Mouse (Mus musculus) heart, postnatal 0 days (tissue): Measurements from ENCODE around the gene Rbms3. TPM values are rescaled to one million over a fixed set of nuclear protein-coding genes. Genes with fewer than 3 reads are reported as not detected.
A peak's percentile ranks its signal among the peaks of the same experiment; 100 is the strongest.

Experiments
- ATAC-seq: fragments of 200-750 bp; cut with Nextera tagmentation; 2 replicates; pipeline ENCODE4 v1.8.0; 2017; ENCODE audit warnings: low read depth, moderate number of reproducible peaks, moderate library complexity; ENCODE audit not compliant: insufficient read depth
- DNase-seq: peaks from one replicate; pipeline ENCODE4 v3.0.0-alpha.2; 2016; ENCODE audit warnings: low spot score
- H3K27ac ChIP-seq: fragments of 300-500 bp; sonication (generic); 2 replicates; pipeline ENCODE4 v1.5.1; 2014; ENCODE audit warnings: low read depth, mild to moderate bottlenecking
- H3K27me3 ChIP-seq: fragments of 300-500 bp; sonication (generic); 2 replicates; pipeline ENCODE4 v1.6.1; 2014; ENCODE audit warnings: low read length, mixed read lengths; ENCODE audit not compliant: control insufficient read depth, insufficient read depth
- H3K36me3 ChIP-seq: fragments of 300-500 bp; sonication (generic); replicated peaks from 2 replicates; pipeline ENCODE4 v1.6.1; 2014; ENCODE audit warnings: low read length, mixed read lengths; ENCODE audit not compliant: control insufficient read depth, insufficient read depth
- H3K4me1 ChIP-seq: fragments of 300-500 bp; sonication (generic); 2 replicates; pipeline ENCODE4 v1.6.1; 2014; ENCODE audit warnings: antibody characterized with exemption; ENCODE audit not compliant: control insufficient read depth, insufficient read depth
- H3K4me2 ChIP-seq: fragments of 300-500 bp; sonication (generic); 2 replicates; pipeline ENCODE4 v1.6.1; 2014; ENCODE audit warnings: low read depth, mild to moderate bottlenecking, low read length, moderate library complexity
- H3K4me3 ChIP-seq: fragments of 300-500 bp; sonication (generic); 2 replicates; pipeline ENCODE4 v1.5.1; 2014; ENCODE audit warnings: low read depth, low read length
- H3K9ac ChIP-seq: fragments of 300-500 bp; sonication (generic); replicated peaks from 2 replicates; pipeline ENCODE4 v1.6.1; 2014; ENCODE audit warnings: low read depth, low read length, mixed read lengths
- H3K9me3 ChIP-seq: fragments of 300-500 bp; sonication (generic); replicated peaks from 2 replicates; pipeline ENCODE4 v1.6.1; 2016; ENCODE audit warnings: low read length; ENCODE audit not compliant: control insufficient read depth
- CTCF ChIP-seq: IDR thresholded peaks from 2 replicates; pipeline ENCODE4 v1.5.1; 2016; ENCODE audit warnings: antibody characterized with exemption, control low read depth, low read depth
- EP300 ChIP-seq: IDR thresholded peaks from 2 replicates; pipeline ENCODE4 v1.6.1; 2016; ENCODE audit warnings: antibody characterized with exemption, low read depth
- WGBS: fragments of 180-500 bp; shearing (Covaris S2); extraction: QIAGEN DNeasy Blood & Tissue Kit; methylation state at CpG from one replicate; pipeline ENCODE4 v1.1.7; 2014; 5-methylcytosine and 5-hydroxymethylcytosine counted together
- polyA plus RNA-seq: library from polyadenylated mRNA; unstranded; fragments of >200 nt; fragmentation: Nextera tagmentation; extraction: Ambion mirVana; gene quantifications from 2 replicates; pipeline ENCODE4 v1.2.1, GENCODE M21; 2015
- total RNA-seq: library from RNA; depleted of rRNA; stranded (reverse); fragments of >200 nt; gene quantifications from 2 replicates; pipeline ENCODE4 v1.2.3, GENCODE M21; 2014; ENCODE audit warnings: low replicate concordance

Gene Rbms3
- total and polyA plus RNA-seq, 2 experiments from 2014 or later = 18.2 to 75.3 TPM

GRCm38 (mm10) chr9:116909511-116909910 lies 720.2 kb downstream of the Rbms3 start:
- DNase-seq = no peak
- no peak for ATAC-seq
- 62% methylated on average over 4 of the region's 4 CpGs for WGBS
- H3K4me3 ChIP-seq = no peak overlapping the region
- H3K9ac ChIP-seq = no peak overlapping the region
- no peak overlapping the region for H3K4me2 ChIP-seq
- H3K4me1 ChIP-seq = peaks cover 4% of the 10 kb centered on the region; the same call in 1 of the 2 replicates
- H3K36me3 ChIP-seq = no peaks in the 10 kb centered on the region
- no peak for TF ChIP-seq EP300
- no peak for TF ChIP-seq CTCF
- no peak overlapping the region; the same call in 1 of the 2 replicates for H3K27ac ChIP-seq
- H3K9me3 ChIP-seq = no peaks in the 10 kb centered on the region
- H3K27me3 ChIP-seq = no peaks in the 10 kb centered on the region

GRCm38 (mm10) chr9:116906955-116907354 lies 722.8 kb downstream of the Rbms3 start:
- TF ChIP-seq CTCF = peak; percentile 24
- TF ChIP-seq EP300 = no peak
- DNase-seq (no peak), ATAC-seq (no peak)
- H3K4me2 ChIP-seq = no peak overlapping the region
- no peak overlapping the region for H3K4me3 ChIP-seq
- H3K27me3 ChIP-seq = no peaks in the 10 kb centered on the region
- H3K9me3 ChIP-seq = no peaks in the 10 kb centered on the region
- H3K27ac ChIP-seq = no peak overlapping the region
- H3K4me1 ChIP-seq = 0 out of 2 replicates have a peak, but pooled peaks cover 4% of the 10 kb centered on the region
- no peak overlapping the region for H3K9ac ChIP-seq
- 55% methylated on average over 4 of the region's 4 CpGs for WGBS
- no peaks in the 10 kb centered on the region for H3K36me3 ChIP-seq

GRCm38 (mm10) chr9:116905646-116906045 lies 724.1 kb downstream of the Rbms3 start:
- 65% methylated on average over 2 of the region's 2 CpGs for WGBS
- no peak overlapping the region for H3K9ac ChIP-seq
- H3K4me1 ChIP-seq = 0 out of 2 replicates have a peak, but pooled peaks cover 4% of the 10 kb centered on the region
- no peak overlapping the region for H3K4me3 ChIP-seq
- no peaks in the 10 kb centered on the region for H3K9me3 ChIP-seq
- DNase-seq (no peak), ATAC-seq (no peak)
- H3K36me3 ChIP-seq = no peaks in the 10 kb centered on the region
- H3K27ac ChIP-seq = no peak overlapping the region
- H3K4me2 ChIP-seq = no peak overlapping the region
- no peak for TF ChIP-seq EP300
- no peak for TF ChIP-seq CTCF
- H3K27me3 ChIP-seq = no peaks in the 10 kb centered on the region

GRCm38 (mm10) chr9:116903304-116903993 lies 726.3 kb downstream of the Rbms3 start:
- ATAC-seq (no peak), DNase-seq (no peak)
- WGBS = 68% methylated on average over 11 of the region's 11 CpGs
- Histone ChIP-seq H3K9me3 (no peaks in the 10 kb centered on the region), H3K9ac (no peak overlapping the region), H3K36me3 (no peaks in the 10 kb centered on the region), H3K27me3 (no peaks in the 10 kb centered on the region), H3K4me2 (no peak overlapping the region), H3K4me3 (no peak overlapping the region), H3K4me1 (0 out of 2 replicates have a peak, but pooled peaks cover 4% of the 10 kb centered on the region), H3K27ac (no peak overlapping the region)
- TF ChIP-seq CTCF (no peak), EP300 (no peak)

GRCm38 (mm10) chr9:116899403-116899802 lies 730.3 kb downstream of the Rbms3 start:
- WGBS = 63% methylated on average over 15 of the region's 15 CpGs
- ATAC-seq = no peak

More at GRCm38 (mm10) chr9:116899403-116899802, 730.3 kb downstream of the Rbms3 start:
- H3K9me3 ChIP-seq = no peaks in the 10 kb centered on the region
- H3K4me1 ChIP-seq = no peaks in the 10 kb centered on the region
- no peaks in the 10 kb centered on the region for H3K36me3 ChIP-seq
- H3K27me3 ChIP-seq = no peaks in the 10 kb centered on the region
- no peak overlapping the region for H3K9ac ChIP-seq
- no peak overlapping the region for H3K4me2 ChIP-seq
- no peak for DNase-seq
- TF ChIP-seq EP300 (no peak), CTCF (no peak)
- no peak overlapping the region for H3K27ac ChIP-seq
- no peak overlapping the region for H3K4me3 ChIP-seq
